Mouse (Mus musculus) activated CD4-positive, CD25-positive, alpha-beta regulatory T cell, adult 4 months (primary cell): ENCODE measurements around the gene Sult1a1. TPM values are rescaled to one million over a fixed set of nuclear protein-coding genes. Genes with fewer than 3 reads are reported as not detected.

Experiments
- ATAC-seq: one replicate; pipeline ENCODE4 v1.8.0; 2017
- polyA plus RNA-seq, 2 experiments: library from polyadenylated mRNA; unstranded; fragments of 100-300 nt; shearing (Covaris generic); gene quantifications; one replicate each; pipeline ENCODE4 v1.2.1; 2017

Gene Sult1a1
- polyA plus RNA-seq, 2 experiments from 2014 or later: 0.42 TPM; not detected in 1

GRCm38 (mm10) chr7:126659771-126660170, 16.5 kb downstream of the Sult1a1 start:
- no peak for ATAC-seq

GRCm38 (mm10) chr7:126657522-126657921, 18.7 kb downstream of the Sult1a1 start:
- ATAC-seq: no peak

- ATAC-seq: peak; percentile 91
These were observed 20.5 kb downstream of the Sult1a1 start for GRCm38 (mm10) chr7:126655695-126656094.

- no peak for ATAC-seq
These were observed 22.2 kb downstream of the Sult1a1 start for GRCm38 (mm10) chr7:126653991-126654390.

GRCm38 (mm10) chr7:126650852-126651251, 25.4 kb downstream of the Sult1a1 start:
- ATAC-seq: no peak

GRCm38 (mm10) chr7:126649231-126650051, 26.8 kb downstream of the Sult1a1 start, which contains the start of gene Sgf29:
Gene Sgf29, plus strand, starts transcription at chr7:126649309.
- ATAC-seq: peak; percentile 91

GRCm38 (mm10) chr7:126648486-126648885, 27.7 kb downstream of the Sult1a1 start:
- ATAC-seq: no peak

- no peak for ATAC-seq
These were observed 30.5 kb downstream of the Sult1a1 start for GRCm38 (mm10) chr7:126645708-126646107.

GRCm38 (mm10) chr7:126644914-126645313, 31.3 kb downstream of the Sult1a1 start:
- ATAC-seq: no peak

- no peak for ATAC-seq
These were observed 31.9 kb downstream of the Sult1a1 start for GRCm38 (mm10) chr7:126644345-126644744.

- peak; percentile 46 for ATAC-seq
These were observed 33.0 kb downstream of the Sult1a1 start for GRCm38 (mm10) chr7:126643244-126643617.

GRCm38 (mm10) chr7:126642545-126643243, 33.5 kb downstream of the Sult1a1 start:
- no peak for ATAC-seq

GRCm38 (mm10) chr7:126636733-126637520, 39.3 kb downstream of the Sult1a1 start:
- ATAC-seq: no peak

- no peak for ATAC-seq
These were observed 40.9 kb downstream of the Sult1a1 start for GRCm38 (mm10) chr7:126635375-126635774.

GRCm38 (mm10) chr7:126632478-126632877, 43.8 kb downstream of the Sult1a1 start:
- no peak for ATAC-seq

GRCm38 (mm10) chr7:126630824-126631518, 45.3 kb downstream of the Sult1a1 start, which contains the start of gene Nupr1:
Gene Nupr1, minus strand, starts transcription at chr7:126630861.
- no peak for ATAC-seq

GRCm38 (mm10) chr7:126629915-126630314, 46.3 kb downstream of the Sult1a1 start:
- ATAC-seq: no peak

- ATAC-seq: no peak
These were observed 48.1 kb downstream of the Sult1a1 start for GRCm38 (mm10) chr7:126628111-126628510.

- ATAC-seq: no peak
These were observed 50.2 kb downstream of the Sult1a1 start for GRCm38 (mm10) chr7:126625807-126626600.

- no peak for ATAC-seq
These were observed 50.9 kb downstream of the Sult1a1 start for GRCm38 (mm10) chr7:126625369-126625768.

- ATAC-seq: no peak
These were observed 51.5 kb downstream of the Sult1a1 start for GRCm38 (mm10) chr7:126624774-126625173.
